Mouse (Mus musculus): ENCODE results near the gene Casp9. TPM values are rescaled to one million over a fixed set of nuclear protein-coding genes. Genes with fewer than 3 reads are reported as not detected.
A peak's percentile ranks its signal among the peaks of the same experiment; 100 is the strongest.

The Casp9 gene
- polyA plus RNA-seq (2014; fragmentation: Nextera tagmentation; extraction: Ambion mirVana) = 17.8 and 18.6 TPM in 2 replicates

DNA sequence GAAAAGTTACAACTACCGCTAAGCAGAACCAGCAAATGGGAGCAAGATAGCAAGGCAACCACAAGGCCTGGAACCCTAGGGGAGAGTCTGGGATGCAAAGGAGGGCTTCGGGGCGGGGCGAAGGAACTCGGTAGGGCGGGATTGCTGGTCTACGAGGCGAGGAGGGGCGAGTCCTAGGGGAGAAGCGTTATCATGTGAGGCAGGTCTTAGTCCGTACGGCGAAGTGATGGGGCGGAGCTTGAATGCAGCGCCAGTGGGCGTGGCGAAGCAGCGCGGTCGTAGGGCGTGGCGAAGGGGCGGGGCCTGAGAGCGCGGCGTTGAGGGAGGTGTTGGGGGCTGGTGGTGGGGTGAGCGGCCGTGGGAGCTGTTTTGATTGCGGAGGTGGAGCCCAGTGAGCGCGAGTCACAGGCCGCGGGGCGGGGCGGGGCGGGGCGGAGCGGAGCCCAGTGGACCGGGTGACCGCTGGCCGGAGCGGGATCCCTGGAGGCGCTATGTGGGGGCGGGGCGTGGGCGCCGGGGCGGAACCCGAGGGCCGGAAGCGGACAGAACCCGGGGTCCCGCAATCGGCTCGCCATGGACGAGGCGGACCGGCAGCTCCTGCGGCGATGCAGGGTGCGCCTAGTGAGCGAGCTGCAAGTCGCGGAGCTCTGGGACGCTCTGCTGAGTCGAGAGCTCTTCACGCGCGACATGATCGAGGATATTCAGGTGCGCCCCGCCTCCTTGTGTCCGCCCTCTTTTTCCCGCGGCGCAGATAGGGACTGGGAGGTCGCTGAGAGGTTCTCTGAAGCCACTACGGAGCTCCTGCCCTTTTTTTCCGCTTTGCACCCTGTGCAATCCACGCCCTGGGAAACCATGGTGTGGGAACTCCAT is at the start of gene Casp9:
Casp9 (plus strand) TSS at position 331 of the 870 bp plus-strand sequence.
- peaks cover 8% of the 10 kb centered on the region for H3K4me1 ChIP-seq (ENCODE audit: control insufficient read depth, insufficient read depth, low read length)
- peak within 1 kb of the TSS; percentile 78 for H3K27ac ChIP-seq (ENCODE audit: low read depth, low read length)
- under 1% methylated on average over 69 of the region's 80 CpGs for WGBS
- DNase-seq (ENCODE audit: low spot score, missing footprints) (peak; percentile 100), ATAC-seq (ENCODE audit: low FRiP score) (peak; percentile 81)
- H3K4me3 ChIP-seq (ENCODE audit: low read depth, low read length) = peak within 1 kb of the TSS; percentile 78
- H3K27me3 ChIP-seq (ENCODE audit: control insufficient read depth, insufficient read depth, low read length) = no peaks in the 10 kb centered on the region
- H3K4me2 ChIP-seq = peak within 1 kb of the TSS; percentile 51
- H3K9me3 ChIP-seq (ENCODE audit: control insufficient read depth, low read length) = no peaks in the 10 kb centered on the region
- H3K36me3 ChIP-seq (ENCODE audit: control insufficient read depth, insufficient read depth, low read length) = no peaks in the 10 kb centered on the region
- H3K9ac ChIP-seq (ENCODE audit: low read length) = peak within 1 kb of the TSS; percentile 75

DNA sequence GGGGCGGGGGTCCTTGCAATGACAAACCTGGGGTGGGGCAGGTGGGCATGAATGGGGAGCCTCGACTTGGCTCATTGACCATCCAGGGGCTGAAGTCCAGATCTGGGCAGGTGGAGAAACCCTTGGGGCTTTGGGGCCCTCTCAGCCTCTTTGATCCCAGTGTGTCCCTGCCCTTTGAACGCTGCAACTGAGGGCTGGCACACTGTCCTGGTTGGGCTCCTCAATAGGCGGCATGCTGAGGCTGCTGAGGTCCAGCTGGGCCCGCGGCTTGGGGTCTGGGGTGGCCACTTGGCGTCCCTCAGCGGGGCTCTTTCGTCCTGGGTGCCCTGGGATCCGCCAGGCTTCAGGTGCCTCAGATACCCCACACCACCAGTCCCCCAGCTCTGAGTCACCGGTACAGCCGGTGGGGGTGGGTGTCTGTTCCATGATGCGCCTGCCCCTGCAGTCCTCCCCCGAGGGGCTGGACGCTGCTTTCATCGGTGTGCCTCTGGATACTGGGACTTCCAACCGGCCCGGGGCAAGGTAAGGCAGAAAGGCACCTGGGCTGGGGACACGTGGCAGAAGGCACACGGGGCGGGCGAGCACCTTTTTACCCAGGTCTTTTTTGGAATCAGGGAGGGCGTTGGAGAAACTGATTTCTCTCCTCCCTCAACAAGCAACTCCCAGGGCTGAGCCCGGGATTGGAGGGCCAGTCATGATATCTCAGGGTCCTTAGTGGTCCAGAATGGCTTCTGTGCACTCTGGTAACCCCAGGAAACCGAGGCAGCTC is 46.6 kb upstream of the Casp9 start, which contains the start of gene Agmat:
Agmat (plus strand) TSS at position 95 of the 769 bp plus-strand sequence.
- Histone ChIP-seq H3K4me1 (ENCODE audit: control insufficient read depth, insufficient read depth, low read length) (no peaks in the 10 kb centered on the region), H3K4me3 (ENCODE audit: low read depth, low read length) (no peak within 1 kb of the TSS), H3K27me3 (ENCODE audit: control insufficient read depth, insufficient read depth, low read length) (no peaks in the 10 kb centered on the region), H3K9ac (ENCODE audit: low read length) (no peak within 1 kb of the TSS), H3K9me3 (ENCODE audit: control insufficient read depth, low read length) (no peaks in the 10 kb centered on the region), H3K27ac (ENCODE audit: low read depth, low read length) (no peak within 1 kb of the TSS), H3K36me3 (ENCODE audit: control insufficient read depth, insufficient read depth, low read length) (no peaks in the 10 kb centered on the region), H3K4me2 (no peak within 1 kb of the TSS)
- no peak for DNase-seq (ENCODE audit: low spot score, missing footprints)
- no peak for ATAC-seq (ENCODE audit: low FRiP score)
- 24% methylated on average over 25 of the region's 25 CpGs for WGBS

DNA sequence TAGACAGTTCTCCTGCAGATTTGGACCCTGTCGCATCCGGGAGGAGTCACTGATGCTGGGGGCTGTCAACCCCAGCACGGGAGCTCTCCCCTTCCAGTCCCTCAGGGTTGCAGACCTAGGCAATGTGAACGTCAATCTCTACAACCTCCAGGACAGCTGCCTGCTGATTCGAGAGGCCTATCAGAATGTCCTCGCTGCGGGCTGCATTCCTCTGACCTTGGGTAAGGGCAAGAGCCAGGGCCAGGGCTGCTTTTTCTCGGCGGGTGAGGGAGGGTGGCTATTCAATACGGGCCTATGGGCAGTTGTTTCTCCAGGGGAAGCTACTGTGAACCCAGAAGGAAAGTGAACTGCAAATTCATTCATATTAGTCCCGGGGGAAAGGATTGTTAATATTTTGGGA is 43.9 kb upstream of the Casp9 start:
- ATAC-seq (ENCODE audit: low FRiP score) (no peak), DNase-seq (ENCODE audit: low spot score, missing footprints) (no peak)
- H3K4me1 ChIP-seq (ENCODE audit: control insufficient read depth, insufficient read depth, low read length) = no peaks in the 10 kb centered on the region
- H3K9me3 ChIP-seq (ENCODE audit: control insufficient read depth, low read length) = no peaks in the 10 kb centered on the region
- H3K9ac ChIP-seq (ENCODE audit: low read length) = no peak overlapping the region
- no peaks in the 10 kb centered on the region for H3K27me3 ChIP-seq (ENCODE audit: control insufficient read depth, insufficient read depth, low read length)
- no peak overlapping the region for H3K27ac ChIP-seq (ENCODE audit: low read depth, low read length)
- H3K4me3 ChIP-seq (ENCODE audit: low read depth, low read length) = no peak overlapping the region
- 47% methylated on average over 11 of the region's 11 CpGs for WGBS
- no peak overlapping the region for H3K4me2 ChIP-seq
- no peaks in the 10 kb centered on the region for H3K36me3 ChIP-seq (ENCODE audit: control insufficient read depth, insufficient read depth, low read length)

DNA sequence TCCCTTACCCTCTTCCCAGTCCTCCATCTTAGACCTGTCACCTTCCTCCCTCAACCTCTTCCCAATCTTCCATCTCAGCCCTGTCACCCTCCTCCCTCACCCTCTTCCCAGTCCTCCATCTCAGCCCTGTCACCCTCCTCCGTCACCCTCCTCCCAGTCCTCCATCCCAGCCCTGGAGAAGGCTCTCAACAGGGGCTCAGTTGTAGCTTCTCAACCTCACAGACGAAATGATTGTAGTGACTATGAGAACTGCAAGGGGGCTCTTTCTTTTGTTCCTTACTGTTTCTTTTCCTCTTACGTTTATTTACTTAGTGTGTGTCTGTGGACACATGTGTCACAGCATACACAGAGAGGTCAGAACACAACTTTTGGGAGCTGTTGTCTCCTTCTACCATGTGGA is 42.6 kb upstream of the Casp9 start:
- WGBS = 71% methylated on average over 3 of the region's 3 CpGs
- no peak overlapping the region for H3K4me2 ChIP-seq
- H3K4me3 ChIP-seq (ENCODE audit: low read depth, low read length) = no peak overlapping the region
- no peaks in the 10 kb centered on the region for H3K27me3 ChIP-seq (ENCODE audit: control insufficient read depth, insufficient read depth, low read length)
- DNase-seq (ENCODE audit: low spot score, missing footprints) (no peak), ATAC-seq (ENCODE audit: low FRiP score) (no peak)
- no peaks in the 10 kb centered on the region for H3K4me1 ChIP-seq (ENCODE audit: control insufficient read depth, insufficient read depth, low read length)
- no peak overlapping the region for H3K27ac ChIP-seq (ENCODE audit: low read depth, low read length)
- no peaks in the 10 kb centered on the region for H3K9me3 ChIP-seq (ENCODE audit: control insufficient read depth, low read length)
- H3K9ac ChIP-seq (ENCODE audit: low read length) = no peak overlapping the region
- no peaks in the 10 kb centered on the region for H3K36me3 ChIP-seq (ENCODE audit: control insufficient read depth, insufficient read depth, low read length)

DNA sequence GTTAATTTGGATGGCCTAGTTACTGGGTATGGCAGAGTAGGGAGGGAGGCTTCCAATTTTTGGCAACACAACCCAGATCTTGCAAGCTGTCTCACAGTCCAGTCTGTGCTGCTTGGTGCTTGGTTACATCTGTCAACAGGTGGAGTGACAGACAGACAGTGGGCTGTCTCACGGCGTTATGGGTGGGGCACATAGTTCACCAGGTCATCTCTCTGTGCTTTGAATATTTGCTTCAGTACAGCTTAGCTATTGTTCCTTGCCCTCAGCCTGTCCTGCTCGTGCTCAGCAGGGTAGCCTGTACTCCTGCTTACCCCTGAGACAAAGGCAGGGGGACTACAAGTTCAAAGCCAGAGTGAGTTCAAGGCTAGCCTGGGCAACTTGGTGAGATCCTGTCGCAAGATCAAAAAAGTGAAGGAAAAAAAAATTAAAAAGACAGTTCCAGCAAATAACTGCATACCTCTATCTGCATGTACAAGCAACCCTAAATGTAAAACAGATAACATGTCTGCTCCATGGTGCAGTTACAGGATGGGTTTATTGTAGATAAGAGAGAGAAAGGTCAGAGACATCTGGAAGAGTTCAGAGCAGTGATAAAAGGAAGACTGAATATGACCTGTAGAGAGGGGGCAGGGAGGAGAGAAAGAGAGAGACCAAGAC is 41.9 kb upstream of the Casp9 start:
- Histone ChIP-seq H3K4me1 (ENCODE audit: control insufficient read depth, insufficient read depth, low read length) (no peaks in the 10 kb centered on the region), H3K9me3 (ENCODE audit: control insufficient read depth, low read length) (no peaks in the 10 kb centered on the region), H3K27me3 (ENCODE audit: control insufficient read depth, insufficient read depth, low read length) (no peaks in the 10 kb centered on the region), H3K4me2 (no peak overlapping the region), H3K9ac (ENCODE audit: low read length) (no peak overlapping the region), H3K4me3 (ENCODE audit: low read depth, low read length) (no peak overlapping the region), H3K27ac (ENCODE audit: low read depth, low read length) (no peak overlapping the region), H3K36me3 (ENCODE audit: control insufficient read depth, insufficient read depth, low read length) (no peaks in the 10 kb centered on the region)
- ATAC-seq (ENCODE audit: low FRiP score) (no peak), DNase-seq (ENCODE audit: low spot score, missing footprints) (no peak)
- WGBS = 49% methylated on average over 4 of the region's 4 CpGs

DNA sequence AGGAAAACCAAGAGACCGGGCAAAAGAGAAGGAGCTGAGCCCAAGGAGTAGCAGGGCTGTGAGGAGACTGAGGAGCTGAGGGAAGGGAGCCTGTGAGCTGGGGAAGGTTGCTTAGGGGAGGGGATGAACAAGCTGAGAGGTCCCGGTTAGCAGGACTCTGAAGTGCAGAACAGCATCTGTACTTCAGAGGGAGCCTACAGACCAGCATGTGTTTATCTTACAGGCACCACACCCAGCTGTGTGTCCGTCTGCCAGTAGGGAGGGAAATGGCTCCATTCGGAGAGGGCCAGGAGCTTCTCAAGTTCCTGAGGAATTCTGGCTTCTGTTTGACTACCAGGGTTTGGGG is 41.4 kb upstream of the Casp9 start:
- Histone ChIP-seq H3K4me1 (ENCODE audit: control insufficient read depth, insufficient read depth, low read length) (no peaks in the 10 kb centered on the region), H3K9ac (ENCODE audit: low read length) (no peak overlapping the region), H3K36me3 (ENCODE audit: control insufficient read depth, insufficient read depth, low read length) (no peaks in the 10 kb centered on the region), H3K4me3 (ENCODE audit: low read depth, low read length) (no peak overlapping the region), H3K27ac (ENCODE audit: low read depth, low read length) (no peak overlapping the region), H3K27me3 (ENCODE audit: control insufficient read depth, insufficient read depth, low read length) (no peaks in the 10 kb centered on the region), H3K9me3 (ENCODE audit: control insufficient read depth, low read length) (no peaks in the 10 kb centered on the region), H3K4me2 (no peak overlapping the region)
- ATAC-seq (ENCODE audit: low FRiP score) (no peak), DNase-seq (ENCODE audit: low spot score, missing footprints) (no peak)
- WGBS = 16% methylated on average over 4 of the region's 4 CpGs

DNA sequence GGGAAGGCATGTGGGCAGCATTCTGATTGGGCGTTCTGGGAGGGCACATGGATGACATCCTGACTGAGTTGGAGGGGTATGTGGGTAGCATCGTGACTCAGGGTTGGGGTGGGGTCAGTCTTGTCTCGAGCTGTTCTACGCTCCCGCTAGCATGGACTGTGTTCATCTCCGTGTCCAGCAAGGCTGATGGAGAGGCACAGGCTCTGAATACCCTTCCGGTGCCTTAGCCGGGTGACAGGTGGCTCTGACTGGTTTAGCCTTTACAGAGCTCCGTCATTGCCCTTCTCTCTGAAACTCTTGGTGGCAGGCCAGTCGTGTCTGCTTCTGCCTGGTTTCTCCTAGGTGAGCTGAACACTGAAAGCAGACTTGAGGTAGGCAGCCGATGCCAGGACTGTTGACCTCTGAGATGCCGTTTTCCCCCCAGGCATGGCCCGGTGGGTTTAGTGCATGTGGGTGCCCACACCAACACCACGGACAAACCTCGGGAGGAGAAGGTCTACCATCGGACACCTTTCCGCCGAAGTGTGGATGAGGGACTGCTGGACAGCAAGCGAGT is 38.0 kb upstream of the Casp9 start:
- H3K9me3 ChIP-seq (ENCODE audit: control insufficient read depth, low read length) = no peaks in the 10 kb centered on the region
- no peak overlapping the region for H3K9ac ChIP-seq (ENCODE audit: low read length)
- H3K4me1 ChIP-seq (ENCODE audit: control insufficient read depth, insufficient read depth, low read length) = no peaks in the 10 kb centered on the region
- H3K36me3 ChIP-seq (ENCODE audit: control insufficient read depth, insufficient read depth, low read length) = no peaks in the 10 kb centered on the region
- whole genome bisulfite sequencing = 87% methylated on average over 19 of the region's 19 CpGs
- no peak overlapping the region for H3K4me3 ChIP-seq (ENCODE audit: low read depth, low read length)
- no peak overlapping the region for H3K4me2 ChIP-seq
- DNase-seq (ENCODE audit: low spot score, missing footprints) (no peak), ATAC-seq (ENCODE audit: low FRiP score) (no peak)
- no peak overlapping the region for H3K27ac ChIP-seq (ENCODE audit: low read depth, low read length)
- H3K27me3 ChIP-seq (ENCODE audit: control insufficient read depth, insufficient read depth, low read length) = no peaks in the 10 kb centered on the region

DNA sequence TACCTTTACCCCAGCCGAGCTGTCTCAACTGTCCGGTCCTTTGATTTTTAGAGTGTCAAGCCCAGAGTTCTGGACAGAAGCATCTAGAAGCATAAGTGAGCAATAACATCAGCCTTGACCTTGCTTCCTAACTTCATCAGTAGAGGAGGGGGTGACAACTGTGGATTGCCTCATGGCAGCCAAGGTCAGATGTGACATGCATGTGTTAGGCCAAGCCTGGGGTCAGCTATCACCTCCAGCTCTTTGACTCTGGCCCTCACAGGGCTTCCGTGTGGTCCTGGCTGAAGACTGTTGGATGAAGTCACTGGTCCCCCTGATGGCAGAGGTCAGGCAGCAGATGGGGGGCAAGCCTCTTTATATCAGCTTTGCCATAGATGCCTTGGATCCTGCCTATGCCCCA is 36.3 kb upstream of the Casp9 start:
- H3K4me3 ChIP-seq (ENCODE audit: low read depth, low read length) = no peak overlapping the region
- WGBS = 86% methylated on average over 3 of the region's 3 CpGs
- no peaks in the 10 kb centered on the region for H3K36me3 ChIP-seq (ENCODE audit: control insufficient read depth, insufficient read depth, low read length)
- no peak overlapping the region for H3K27ac ChIP-seq (ENCODE audit: low read depth, low read length)
- ATAC-seq (ENCODE audit: low FRiP score) (no peak), DNase-seq (ENCODE audit: low spot score, missing footprints) (no peak)
- no peaks in the 10 kb centered on the region for H3K4me1 ChIP-seq (ENCODE audit: control insufficient read depth, insufficient read depth, low read length)
- no peak overlapping the region for H3K9ac ChIP-seq (ENCODE audit: low read length)
- no peaks in the 10 kb centered on the region for H3K27me3 ChIP-seq (ENCODE audit: control insufficient read depth, insufficient read depth, low read length)
- H3K9me3 ChIP-seq (ENCODE audit: control insufficient read depth, low read length) = no peaks in the 10 kb centered on the region
- H3K4me2 ChIP-seq = no peak overlapping the region
